Mouse (Mus musculus) C2C12 (cell line): ENCODE measurements at regions not wholly inside any gene's neighbourhood (a gene's known extent, or its start where the extent isn't known, plus 50 kb on each side); places are given as distances from the start of the nearest gene placed in this dataset.

ENCODE experiments used
- CEBPB ChIP-seq: IDR thresholded peaks from one replicate; pipeline ENCODE4 v1.6.1; 2011; ENCODE audit warnings: low read depth, mild to moderate bottlenecking, control low read depth, moderate library complexity
- CTCF ChIP-seq: IDR thresholded peaks from one replicate; pipeline ENCODE4 v1.5.1; 2011; ENCODE audit not compliant: control insufficient read depth, insufficient read depth, insufficient read length
- MAX ChIP-seq: IDR thresholded peaks from one replicate; pipeline ENCODE4 v1.6.1; 2011; ENCODE audit warnings: mild to moderate bottlenecking, control low read depth
- MYOD1 ChIP-seq: IDR thresholded peaks from one replicate; pipeline ENCODE4 v1.6.1; 2011; ENCODE audit warnings: low read depth; ENCODE audit not compliant: control insufficient read depth, insufficient read length
- MYOG ChIP-seq: IDR thresholded peaks from one replicate; pipeline ENCODE4 v1.6.1; 2011; ENCODE audit not compliant: control insufficient read depth, insufficient read length; ENCODE audit errors: extremely low read depth
- USF1 ChIP-seq: IDR thresholded peaks from one replicate; pipeline ENCODE4 v1.6.1; 2011; ENCODE audit warnings: low read depth, mild to moderate bottlenecking, control low read depth, moderate library complexity

- TF ChIP-seq CTCF = no peak
- TF ChIP-seq USF1 = no peak
- TF ChIP-seq MAX = no peak
- TF ChIP-seq MYOG = no peak
- no peak for TF ChIP-seq MYOD1
- TF ChIP-seq CEBPB = no peak
These were observed 364.2 kb downstream of the Osr1 start for GRCm38 (mm10) chr12:9934158-9934557.
